ENCODE assay signal across 8 mouse cellular contexts in genomic region chr13:23432562-23433201, GRCm38 (mm10). TPM values are rescaled to one million over a fixed set of nuclear protein-coding genes. Genes with fewer than 3 reads are reported as not detected.
DNase-seq lines count a peak whose midpoint lies in the region; ATAC-seq lines count a peak whose summit lies in the region.

No protein-coding gene starts in this region.

- DNase-seq in adrenal gland, postnatal 10 days: peak; percentile 98
- peak; percentile 97 for DNase-seq in embryo, embryonic 9.5 days (ENCODE audit: extremely low spot score)
- peak; percentile 93 to 94 for DNase-seq in gastrocnemius, postnatal 4 days (ENCODE audit: low spot score in 2 of 2)
- peak; percentile 95 for DNase-seq in left cerebral cortex, postnatal 4 days
- DNase-seq in midbrain, embryonic 11.5 days (ENCODE audit: low spot score, missing footprints): peak; percentile 100
- peak; percentile 97 for DNase-seq in right cerebral cortex, postnatal 4 days
- DNase-seq in yolk sac, embryonic 10.5 days (ENCODE audit: low spot score): peak; percentile 96

- no peaks in the 10 kb centered on the region for H3K36me3 ChIP-seq in intestine, embryonic 16.5 days (ENCODE audit: control insufficient read depth, insufficient read depth, low read length)
- H3K36me3 ChIP-seq in midbrain, embryonic 11.5 days (ENCODE audit: control insufficient read depth, insufficient read depth, low read length): no peaks in the 10 kb centered on the region

- ATAC-seq in intestine, embryonic 16.5 days: peak; percentile 91
- peak; percentile 94 for ATAC-seq in midbrain, embryonic 11.5 days (ENCODE audit: low FRiP score)

- peak overlapping the region; percentile 57; the same call in 1 of the 2 replicates for H3K9ac ChIP-seq in intestine, embryonic 16.5 days (ENCODE audit: low read depth, low read length)
- peak overlapping the region; percentile 56; the same call in 1 of the 2 replicates for H3K9ac ChIP-seq in midbrain, embryonic 11.5 days (ENCODE audit: low read length)

- peak overlapping the region; percentile 73 for H3K4me2 ChIP-seq in intestine, embryonic 16.5 days (ENCODE audit: low read depth, low read length)
- peak overlapping the region; percentile 59 for H3K4me2 ChIP-seq in midbrain, embryonic 11.5 days

- H3K4me1 ChIP-seq in intestine, embryonic 16.5 days (ENCODE audit: control insufficient read depth, insufficient read depth, low read length): peaks cover 10% of the 10 kb centered on the region
- peaks cover 3% of the 10 kb centered on the region for H3K4me1 ChIP-seq in midbrain, embryonic 11.5 days (ENCODE audit: control insufficient read depth, insufficient read depth, low read length)

- peak overlapping the region; percentile 42 for H3K4me3 ChIP-seq in intestine, embryonic 16.5 days (ENCODE audit: low read length)
- H3K4me3 ChIP-seq in midbrain, embryonic 11.5 days (ENCODE audit: low read depth, low read length): peak overlapping the region; percentile 54

- no peaks in the 10 kb centered on the region for H3K27me3 ChIP-seq in intestine, embryonic 16.5 days (replicated peaks; ENCODE audit: control insufficient read depth, insufficient read depth, low read length)
- H3K27me3 ChIP-seq in midbrain, embryonic 11.5 days (ENCODE audit: control insufficient read depth, insufficient read depth, low read length): no peaks in the 10 kb centered on the region

- WGBS in intestine, embryonic 16.5 days: under 1% methylated on average over 28 of the region's 28 CpGs
- under 1% methylated on average over 28 of the region's 28 CpGs for WGBS in midbrain, embryonic 11.5 days

- intact Hi-C loops in left cerebral cortex, postnatal 4 days (cut with DNase I): loop anchor here (10.0 kb wide), 2 partner anchors 1408 to 1488 kb away; partner anchors contain the start of gene Zfp184

- H3K9me3 ChIP-seq in intestine, embryonic 16.5 days (ENCODE audit: control insufficient read depth, low read length): no peaks in the 10 kb centered on the region
- no peaks in the 10 kb centered on the region for H3K9me3 ChIP-seq in midbrain, embryonic 11.5 days (ENCODE audit: control insufficient read depth, low read length)

- peak overlapping the region; percentile 78 for H3K27ac ChIP-seq in intestine, embryonic 16.5 days (ENCODE audit: low read length)
- H3K27ac ChIP-seq in midbrain, embryonic 11.5 days (ENCODE audit: low read depth, low read length): peak overlapping the region; percentile 16; the same call in 1 of the 2 replicates

RNA-seq across cellular contexts. Expression of gene Abt1, which starts 9.0 kb away (rescaled TPM):
- total RNA-seq in adrenal gland, postnatal 10 days (2021): 1 to 10 TPM; 6.1 to 7.1 TPM
- 1 to 10 TPM; 6.2 to 6.6 TPM for total RNA-seq in gastrocnemius, postnatal 4 days (2021)
- 10.2 and 11.2 TPM in 2 replicates for polyA plus RNA-seq in intestine, embryonic 16.5 days (2015; fragmentation: Nextera tagmentation; extraction: Ambion mirVana)
- total RNA-seq in left cerebral cortex, postnatal 4 days (2021): 1 to 10 TPM; 5.6 to 6.1 TPM
- 14.0 and 14.9 TPM in 2 replicates for polyA plus RNA-seq in midbrain, embryonic 11.5 days (2014; fragmentation: Nextera tagmentation; extraction: Ambion mirVana)

RNA-seq across cellular contexts. Expression of gene Btn1a1, which starts 33.0 kb away (rescaled TPM):
- under 1 TPM in 1 of 2 experiments, not detected in 1; 0.55 TPM for total RNA-seq in adrenal gland, postnatal 10 days (2021)
- not detected for total RNA-seq in gastrocnemius, postnatal 4 days (2021)
- polyA plus RNA-seq in intestine, embryonic 16.5 days (2015; fragmentation: Nextera tagmentation; extraction: Ambion mirVana): 0.07 and 0.11 TPM in 2 replicates
- total RNA-seq in left cerebral cortex, postnatal 4 days (2021): not detected
- not detected in 2 replicates for polyA plus RNA-seq in midbrain, embryonic 11.5 days (2014; fragmentation: Nextera tagmentation; extraction: Ambion mirVana)

RNA-seq across cellular contexts. Expression of gene Btn2a2, which starts 56.0 kb away (rescaled TPM):
- total RNA-seq in adrenal gland, postnatal 10 days (2021): not detected
- under 1 TPM in 1 of 2 experiments, not detected in 1; 0.23 TPM for total RNA-seq in gastrocnemius, postnatal 4 days (2021)
- polyA plus RNA-seq in intestine, embryonic 16.5 days (2015; fragmentation: Nextera tagmentation; extraction: Ambion mirVana): 0.12 TPM in 2 replicates
- total RNA-seq in left cerebral cortex, postnatal 4 days (2021): not detected
- polyA plus RNA-seq in midbrain, embryonic 11.5 days (2014; fragmentation: Nextera tagmentation; extraction: Ambion mirVana): 0.28 and 0.34 TPM in 2 replicates

Comparison
In these comparisons a context has a peak if more than half of its experiments do, and no peak if none do; other contexts are left out.
1. Peak in every context shown above with its lines: DNase-seq, ATAC-seq, H3K4me3 ChIP-seq and H3K27ac ChIP-seq.